In genomic region chr5:115489699-115490637, GRCm38 (mm10) we compare ENCODE assay signal across 7 mouse cellular contexts. TPM values are rescaled to one million over a fixed set of nuclear protein-coding genes. Genes with fewer than 3 reads are reported as not detected.
DNase-seq lines count a peak whose midpoint lies in the region; ATAC-seq lines count a peak whose summit lies in the region.

No protein-coding gene starts in this region.

- peak overlapping the region; percentile 56 for H3K4me2 ChIP-seq in limb, embryonic 11.5 days (ENCODE audit: low read depth, severe bottlenecking)
- H3K4me2 ChIP-seq in midbrain, embryonic 14.5 days (ENCODE audit: low read length), result peak overlapping the region; percentile 87

- no peaks in the 10 kb centered on the region for H3K9me3 ChIP-seq in embryonic facial prominence, embryonic 10.5 days
- no peaks in the 10 kb centered on the region for H3K9me3 ChIP-seq in limb, embryonic 11.5 days (ENCODE audit: control insufficient read depth, low read length)
- no peaks in the 10 kb centered on the region for H3K9me3 ChIP-seq in midbrain, embryonic 14.5 days (ENCODE audit: control insufficient read depth, low read length)

- under 1% methylated on average over 50 of the region's 50 CpGs for WGBS in embryonic facial prominence, embryonic 10.5 days
- under 1% methylated on average over 50 of the region's 50 CpGs for WGBS in limb, embryonic 11.5 days
- under 1% methylated on average over 50 of the region's 50 CpGs for WGBS in midbrain, embryonic 14.5 days

- H3K27ac ChIP-seq in embryonic facial prominence, embryonic 10.5 days (replicated peaks), result peak overlapping the region; percentile 100
- H3K27ac ChIP-seq in limb, embryonic 11.5 days (replicated peaks; ENCODE audit: low read depth, low read length), result peak overlapping the region; percentile 100
- peak overlapping the region; percentile 100 for H3K27ac ChIP-seq in midbrain, embryonic 14.5 days (replicated peaks; ENCODE audit: low read depth, low read length)

- H3K27me3 ChIP-seq in embryonic facial prominence, embryonic 10.5 days (replicated peaks; ENCODE audit: low read depth, poor library complexity, severe bottlenecking), result no peaks in the 10 kb centered on the region
- H3K27me3 ChIP-seq in limb, embryonic 11.5 days (ENCODE audit: control insufficient read depth, insufficient read depth, low read length), result no peaks in the 10 kb centered on the region
- no peaks in the 10 kb centered on the region for H3K27me3 ChIP-seq in midbrain, embryonic 14.5 days (ENCODE audit: control insufficient read depth, insufficient read depth, low read length)

- ATAC-seq in limb, embryonic 11.5 days (ENCODE audit: insufficient number of reproducible peaks, low FRiP score, low TSS enrichment, low read depth), result peak; percentile 74
- ATAC-seq in midbrain, embryonic 14.5 days (ENCODE audit: low FRiP score, low TSS enrichment), result peak; percentile 84

- peak overlapping the region; percentile 81 for H3K9ac ChIP-seq in limb, embryonic 11.5 days (ENCODE audit: low read length)
- H3K9ac ChIP-seq in midbrain, embryonic 14.5 days (replicated peaks; ENCODE audit: low read length), result peak overlapping the region; percentile 89

- H3K36me3 ChIP-seq in embryonic facial prominence, embryonic 10.5 days (replicated peaks), result no peaks in the 10 kb centered on the region
- no peaks in the 10 kb centered on the region for H3K36me3 ChIP-seq in limb, embryonic 11.5 days (ENCODE audit: control insufficient read depth, insufficient read depth, low read length)
- no peaks in the 10 kb centered on the region for H3K36me3 ChIP-seq in midbrain, embryonic 14.5 days (ENCODE audit: control insufficient read depth, insufficient read depth, low read length)

- H3K4me1 ChIP-seq in embryonic facial prominence, embryonic 10.5 days, result peaks cover 35% of the 10 kb centered on the region
- H3K4me1 ChIP-seq in limb, embryonic 11.5 days (ENCODE audit: control insufficient read depth, insufficient read depth, low read length), result peaks cover 4% of the 10 kb centered on the region; the same call in 1 of the 2 replicates
- H3K4me1 ChIP-seq in midbrain, embryonic 14.5 days (ENCODE audit: control insufficient read depth, insufficient read depth, low read length), result peaks cover 12% of the 10 kb centered on the region

- H3K4me3 ChIP-seq in embryonic facial prominence, embryonic 10.5 days, result peak overlapping the region; percentile 53
- H3K4me3 ChIP-seq in limb, embryonic 11.5 days (ENCODE audit: low read depth, low read length), result peak overlapping the region; percentile 15
- H3K4me3 ChIP-seq in midbrain, embryonic 14.5 days (replicated peaks; ENCODE audit: low read depth, low read length), result peak overlapping the region; percentile 39

- peak; percentile 93 for DNase-seq in adrenal gland, postnatal 14 days
- peak; percentile 89 for DNase-seq in embryonic facial prominence, embryonic 10.5 days (ENCODE audit: low spot score)
- DNase-seq in heart, adult 11 months, result peak; percentile 99
- DNase-seq in kidney, adult 18-20 months, result peak; percentile 93
- DNase-seq in limb, embryonic 11.5 days (ENCODE audit: low spot score), result peak; percentile 92
- peak; percentile 92 for DNase-seq in midbrain, embryonic 14.5 days
- peak; percentile 77 to 83 for DNase-seq in spleen, adult 18-20 months

RNA-seq across cellular contexts. Expression of gene Sirt4, which starts 5.4 kb away (rescaled TPM):
- total RNA-seq in adrenal gland, postnatal 14 days (2021), result 18.1 and 23.5 TPM in 2 replicates
- 14.5 and 16.0 TPM in 2 replicates for polyA plus RNA-seq in embryonic facial prominence, embryonic 10.5 days (2016; fragmentation: Nextera tagmentation; extraction: Ambion mirVana)
- 19.2 and 19.7 TPM in 2 replicates for polyA plus RNA-seq in limb, embryonic 11.5 days (2014; fragmentation: Nextera tagmentation; extraction: Ambion mirVana)
- polyA plus RNA-seq in midbrain, embryonic 14.5 days (2014; fragmentation: Nextera tagmentation; extraction: Ambion mirVana), result 23.8 and 25.9 TPM in 2 replicates

RNA-seq across cellular contexts. Expression of gene Pxn, which starts 16.5 kb away (rescaled TPM):
- total RNA-seq in adrenal gland, postnatal 14 days (2021), result 48.9 and 54.8 TPM in 2 replicates
- 50.3 and 50.6 TPM in 2 replicates for polyA plus RNA-seq in embryonic facial prominence, embryonic 10.5 days (2016; fragmentation: Nextera tagmentation; extraction: Ambion mirVana)
- 13.5 and 17.7 TPM in 2 replicates for polyA plus RNA-seq in limb, embryonic 11.5 days (2014; fragmentation: Nextera tagmentation; extraction: Ambion mirVana)
- polyA plus RNA-seq in midbrain, embryonic 14.5 days (2014; fragmentation: Nextera tagmentation; extraction: Ambion mirVana), result 10.9 and 11.3 TPM in 2 replicates

RNA-seq across cellular contexts. Expression of gene Pla2g1b, which starts 23.9 kb away (rescaled TPM):
- not detected in 2 replicates for total RNA-seq in adrenal gland, postnatal 14 days (2021)
- not detected in 2 replicates for polyA plus RNA-seq in embryonic facial prominence, embryonic 10.5 days (2016; fragmentation: Nextera tagmentation; extraction: Ambion mirVana)
- polyA plus RNA-seq in limb, embryonic 11.5 days (2014; fragmentation: Nextera tagmentation; extraction: Ambion mirVana), result not detected in 2 replicates
- polyA plus RNA-seq in midbrain, embryonic 14.5 days (2014; fragmentation: Nextera tagmentation; extraction: Ambion mirVana), result not detected in 2 replicates

Comparison
In these comparisons a context has a peak if more than half of its experiments do, and no peak if none do; other contexts are left out.
1. Peak in every context shown above with its lines: DNase-seq, ATAC-seq, H3K4me3 ChIP-seq and H3K27ac ChIP-seq.